Mouse (Mus musculus): ENCODE measurements around the gene Racgap1.

DNA sequence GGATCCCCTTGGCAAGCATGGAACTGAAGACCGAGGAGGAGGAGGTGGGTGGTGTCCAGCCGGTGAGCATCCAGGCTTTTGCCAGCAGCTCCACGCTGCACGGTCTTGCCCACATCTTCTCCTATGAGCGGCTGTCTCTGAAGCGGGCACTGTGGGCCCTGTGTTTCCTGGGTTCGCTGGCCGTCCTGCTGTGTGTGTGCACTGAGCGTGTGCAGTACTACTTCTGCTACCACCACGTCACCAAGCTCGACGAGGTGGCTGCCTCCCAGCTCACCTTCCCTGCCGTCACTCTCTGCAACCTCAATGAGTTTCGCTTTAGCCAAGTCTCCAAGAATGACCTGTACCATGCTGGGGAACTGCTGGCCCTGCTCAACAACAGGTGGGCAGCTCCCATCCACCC is 20.3 kb upstream of the Racgap1 start:
- TF ChIP-seq CTCF (IDR thresholded peaks at IDR 0.05) (no peak), POLR2A (IDR thresholded peaks at IDR 0.05; ENCODE audit: insufficient read depth, low read depth, low read length) (no peak), EP300 (IDR thresholded peaks at IDR 0.05; ENCODE audit: insufficient read depth, low read depth, low read length) (no peak)

Measured in heart, adult 2 months (tissue).